Mouse (Mus musculus) v-Abl transformed pro-B cells (cell line): ENCODE results near the gene Rpl29.

Experiments used
- in situ Hi-C, 2 experiments: fragments of 400-800 bp; cut with MboI; formaldehyde crosslinking; loops; one replicate each; pipeline ENCODE4 v1.15.1; 2025; ENCODE audit not compliant: unreplicated experiment in 2 of 2

Gene Rpl29

DNA sequence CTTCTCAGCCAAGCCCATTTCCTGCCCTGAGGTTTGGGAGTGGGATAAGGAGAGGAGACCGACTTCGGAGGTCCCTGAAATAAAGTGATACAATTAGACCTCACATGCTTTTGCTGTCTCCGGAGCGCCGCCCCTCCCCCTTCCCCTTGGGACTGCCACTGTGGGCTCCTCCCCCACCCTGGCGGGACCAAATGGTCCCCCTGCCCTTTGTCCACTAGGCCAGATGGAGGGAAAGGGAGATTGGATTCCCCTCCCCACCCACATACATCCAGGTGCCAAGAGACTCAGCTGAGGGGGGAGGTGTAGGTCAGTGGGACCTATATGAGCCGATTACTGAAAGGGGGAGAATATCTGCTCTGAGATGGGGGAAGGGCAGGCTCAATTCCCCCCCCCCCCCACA lies 23.6 kb downstream of the Rpl29 start:
- in situ Hi-C loops, result loop anchor here in 1 of 2 experiments (25.0 kb wide), 1 partner anchor 616 kb away; the partner anchor contains the start of gene Col6a6

GRCm38 (mm10) chr9:106453271-106454070 lies 24.2 kb downstream of the Rpl29 start, which contains the start of gene Pcbp4:
Gene Pcbp4, plus strand, starts transcription at chr9:106453291.
- in situ Hi-C loops, result loop anchor here in 1 of 2 experiments (25.0 kb wide), 1 partner anchor 616 kb away; the partner anchor contains the start of gene Col6a6

GRCm38 (mm10) chr9:106454071-106454761 lies 25.0 kb downstream of the Rpl29 start:
- in situ Hi-C loops, result loop anchor here in 1 of 2 experiments (25.0 kb wide), 1 partner anchor 617 kb away; the partner anchor contains the start of gene Col6a6

GRCm38 (mm10) chr9:106454888-106455681 lies 25.8 kb downstream of the Rpl29 start:
- in situ Hi-C loops, result loop anchor here in 1 of 2 experiments (25.0 kb wide), 1 partner anchor 618 kb away; the partner anchor contains the start of gene Col6a6

- in situ Hi-C loops, result loop anchor here in 1 of 2 experiments (25.0 kb wide), 1 partner anchor 619 kb away; the partner anchor contains the start of gene Col6a6
Observed at GRCm38 (mm10) chr9:106456325-106457162, 27.3 kb downstream of the Rpl29 start.

- in situ Hi-C loops, result loop anchor here in 1 of 2 experiments (25.0 kb wide), 1 partner anchor 620 kb away; the partner anchor contains the start of gene Col6a6
Observed at GRCm38 (mm10) chr9:106457163-106457559, 27.9 kb downstream of the Rpl29 start.

DNA sequence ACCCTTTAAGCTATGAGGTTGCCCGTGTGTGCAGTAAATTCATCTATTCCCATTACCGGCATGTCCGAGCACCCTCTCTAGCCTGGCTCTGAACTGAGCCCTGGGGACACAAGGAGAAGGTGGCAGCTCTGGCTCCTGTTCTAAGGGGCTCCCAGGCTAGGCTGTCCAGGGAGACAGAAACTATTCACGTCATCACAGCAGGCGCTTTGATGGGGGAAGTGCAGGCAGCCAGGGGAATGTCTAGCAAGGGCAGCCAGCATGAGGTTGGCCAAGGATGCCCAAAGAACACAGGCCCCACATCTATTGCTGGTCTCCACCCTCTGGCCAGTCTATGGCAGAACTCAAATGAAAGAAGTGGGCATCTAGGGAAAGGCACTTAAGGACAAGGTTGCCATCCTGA lies 28.7 kb downstream of the Rpl29 start:
- in situ Hi-C loops, result loop anchor here in 1 of 2 experiments (25.0 kb wide), 1 partner anchor 621 kb away; the partner anchor contains the start of gene Col6a6

DNA sequence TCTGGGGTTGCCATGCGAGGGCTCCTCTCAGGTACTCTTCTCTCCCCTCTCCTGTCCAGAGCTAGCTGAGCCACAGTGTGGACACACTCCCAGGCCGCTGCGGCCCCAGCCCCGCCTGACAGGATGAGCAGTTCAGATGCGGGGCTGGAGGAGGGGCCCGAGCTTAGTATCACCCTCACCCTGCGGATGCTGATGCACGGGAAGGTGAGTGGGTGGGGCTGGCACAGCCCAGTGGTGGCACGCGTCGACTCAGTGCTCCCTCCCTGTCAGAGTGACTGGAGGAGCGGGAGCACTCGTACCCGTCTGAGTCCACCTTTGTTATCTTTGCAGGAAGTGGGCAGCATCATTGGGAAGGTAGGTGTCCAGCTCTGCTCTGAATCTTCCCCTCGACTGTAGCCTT lies 30.7 kb downstream of the Rpl29 start:
- in situ Hi-C loops, result loop anchor here in 1 of 2 experiments (25.0 kb wide), 1 partner anchor 623 kb away; the partner anchor contains the start of gene Col6a6

- in situ Hi-C loops, result loop anchor here in 1 of 2 experiments (25.0 kb wide), 1 partner anchor 623 kb away; the partner anchor contains the start of gene Col6a6
Observed at GRCm38 (mm10) chr9:106460401-106461025, 31.3 kb downstream of the Rpl29 start.

DNA sequence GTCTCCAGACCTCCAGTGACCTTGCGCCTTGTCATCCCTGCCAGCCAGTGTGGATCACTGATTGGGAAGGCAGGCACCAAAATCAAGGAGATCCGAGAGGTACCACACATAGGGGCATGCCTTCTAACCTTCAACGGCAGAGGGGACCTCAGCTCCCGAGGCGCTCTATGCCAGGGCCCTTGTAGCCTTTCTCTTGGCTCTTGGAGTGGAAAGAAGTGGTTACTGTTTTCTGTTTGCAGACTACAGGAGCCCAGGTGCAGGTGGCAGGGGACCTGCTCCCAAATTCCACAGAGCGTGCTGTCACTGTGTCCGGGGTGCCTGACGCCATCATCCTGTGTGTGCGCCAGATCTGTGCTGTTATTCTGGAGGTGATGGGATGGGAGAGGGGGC lies 31.8 kb downstream of the Rpl29 start:
- in situ Hi-C loops, result loop anchor here in 1 of 2 experiments (25.0 kb wide), 1 partner anchor 624 kb away; the partner anchor contains the start of gene Col6a6

DNA sequence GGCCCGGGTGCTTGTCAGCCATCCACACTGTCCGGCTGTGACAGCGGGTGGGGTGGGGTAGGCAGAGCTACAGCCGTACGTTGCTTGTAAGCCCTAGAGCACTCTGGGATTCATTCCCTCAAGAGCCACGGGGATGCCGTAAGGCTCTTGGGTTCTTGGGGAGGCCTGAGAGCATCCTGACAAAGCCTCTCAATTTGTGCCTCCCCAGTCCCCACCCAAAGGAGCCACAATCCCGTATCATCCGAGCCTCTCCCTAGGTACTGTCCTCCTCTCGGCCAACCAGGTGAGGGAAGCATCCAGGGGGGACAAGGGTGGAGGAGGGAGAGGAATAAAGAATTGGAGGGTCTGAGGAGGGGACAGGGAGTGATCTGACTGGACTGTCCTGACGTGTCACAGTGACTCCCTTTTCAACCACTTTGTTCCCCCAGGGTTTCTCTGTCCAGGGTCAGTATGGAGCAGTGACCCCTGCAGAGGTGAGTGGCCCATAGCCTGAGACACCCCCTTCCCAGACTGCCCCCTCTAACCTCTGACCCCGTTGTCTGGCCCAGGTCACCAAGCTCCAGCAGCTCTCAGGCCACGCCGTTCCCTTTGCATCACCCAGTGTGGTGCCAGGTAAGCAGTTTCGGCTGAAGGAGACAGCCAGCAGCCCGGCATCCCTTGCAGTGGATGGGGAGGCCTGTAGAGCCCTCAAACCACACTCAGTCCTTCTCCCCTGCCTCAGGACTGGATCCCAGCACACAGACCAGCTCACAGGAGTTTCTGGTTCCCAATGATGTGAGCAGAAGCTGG lies 32.6 kb downstream of the Rpl29 start:
- in situ Hi-C loops, result loop anchor here in 1 of 2 experiments (25.0 kb wide), 1 partner anchor 625 kb away; the partner anchor contains the start of gene Col6a6

GRCm38 (mm10) chr9:106462430-106462800 lies 33.2 kb downstream of the Rpl29 start:
- in situ Hi-C loops, result loop anchor here in 1 of 2 experiments (25.0 kb wide), 1 partner anchor 625 kb away; the partner anchor contains the start of gene Col6a6

DNA sequence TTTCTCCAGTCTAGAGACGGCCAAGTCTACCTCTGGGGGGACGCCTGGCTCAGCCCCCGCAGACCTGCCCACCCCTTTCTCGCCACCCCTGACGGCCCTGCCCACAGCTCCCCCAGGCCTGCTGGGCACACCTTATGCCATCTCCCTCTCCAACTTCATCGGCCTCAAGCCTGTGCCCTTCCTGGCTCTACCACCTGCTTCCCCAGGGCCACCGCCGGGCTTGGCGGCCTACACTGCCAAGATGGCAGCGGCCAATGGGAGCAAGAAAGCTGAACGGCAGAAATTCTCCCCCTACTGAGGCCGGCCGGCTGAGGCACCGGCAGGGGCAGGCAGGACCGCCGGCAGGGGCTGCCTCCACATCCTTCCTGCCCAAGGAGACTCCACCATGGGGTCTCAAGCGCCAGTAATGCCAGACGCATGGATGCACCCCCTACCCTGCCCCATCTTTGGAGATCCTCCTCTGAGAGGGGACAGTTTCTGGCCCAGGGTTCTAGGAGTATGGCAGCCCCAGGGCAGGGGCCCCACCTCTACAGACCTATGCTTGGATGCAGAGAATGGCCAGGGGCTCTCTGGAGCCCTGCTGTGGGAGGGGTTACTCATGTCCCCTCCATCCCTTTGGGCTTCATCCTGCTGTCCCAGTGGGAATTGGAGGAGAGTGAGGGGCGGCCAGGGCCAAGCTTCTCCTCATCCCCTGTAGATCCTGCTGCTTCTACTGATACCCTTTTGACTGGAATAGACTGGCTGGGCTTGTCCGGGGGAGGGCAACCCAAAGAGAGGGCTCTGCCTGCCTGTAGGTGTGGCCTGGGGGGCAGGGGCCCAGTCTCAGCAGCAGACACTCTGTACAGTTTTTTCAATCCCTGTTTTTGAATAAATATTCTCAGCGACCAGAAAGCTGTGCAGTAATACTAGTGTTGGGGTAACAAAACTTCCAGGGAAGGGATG lies 34.1 kb downstream of the Rpl29 start:
- in situ Hi-C loops, result loop anchor here in 1 of 2 experiments (25.0 kb wide), 1 partner anchor 626 kb away; the partner anchor contains the start of gene Col6a6

DNA sequence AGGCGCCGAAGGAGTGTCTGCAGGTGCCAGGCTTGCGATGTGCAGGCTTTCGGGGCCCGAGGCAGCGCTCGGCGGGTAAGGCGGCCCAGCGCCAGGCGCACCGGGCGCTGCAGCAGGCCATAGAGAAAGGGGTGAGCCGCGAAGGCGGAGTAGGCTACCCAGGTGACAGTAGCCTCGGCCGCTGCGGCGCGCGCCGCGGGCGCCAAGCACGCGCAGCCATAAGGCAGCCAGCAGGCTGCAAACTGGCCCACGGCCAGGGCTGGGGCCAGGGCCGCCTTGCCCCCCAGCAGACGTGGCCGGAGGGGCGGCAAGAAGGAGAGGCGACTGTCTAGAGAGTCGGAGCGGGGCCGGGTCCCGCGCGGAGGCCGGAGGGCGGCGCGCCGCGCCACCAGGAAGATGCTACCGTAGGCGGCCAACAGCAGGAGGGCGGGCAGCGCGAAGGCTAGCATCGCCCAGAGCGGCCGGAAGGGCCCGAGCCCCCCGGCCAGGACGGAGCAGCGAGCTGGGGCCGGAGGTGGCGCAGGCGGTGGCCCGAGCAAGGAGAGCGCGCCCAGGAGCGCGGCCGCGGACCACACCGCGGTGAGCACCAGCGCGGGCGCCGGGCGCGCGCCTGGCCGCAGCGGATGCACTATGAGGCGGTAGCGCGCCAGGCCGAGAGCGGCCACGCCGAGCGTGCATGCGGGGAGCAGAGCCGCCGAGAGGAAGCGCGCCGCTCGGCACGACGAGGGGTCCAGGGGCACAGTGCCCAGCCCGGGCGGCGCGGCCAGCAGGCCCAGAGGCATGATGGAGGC lies 35.7 kb downstream of the Rpl29 start:
- in situ Hi-C loops, result loop anchor here in 1 of 2 experiments (25.0 kb wide), 1 partner anchor 628 kb away; the partner anchor contains the start of gene Col6a6

- in situ Hi-C loops, result loop anchor here in 1 of 2 experiments (25.0 kb wide), 1 partner anchor 628 kb away; the partner anchor contains the start of gene Col6a6
Observed at GRCm38 (mm10) chr9:106465571-106466200, 36.4 kb downstream of the Rpl29 start, which contains the start of gene Gpr62. Gene Gpr62, minus strand, starts transcription at chr9:106465938.
